Mouse (Mus musculus): ENCODE data around the gene Kazn. TPM values are rescaled to one million over a fixed set of nuclear protein-coding genes. Genes with fewer than 3 reads are reported as not detected.

Gene Kazn
- 18.7 and 22.1 TPM in 2 replicates for polyA plus RNA-seq (2021; fragmentation: Nextera tagmentation)
- long read RNA-seq, experiment 1, partial matches to known transcripts: 1 of 13 reads
- long read RNA-seq, experiment 1, other reads (novel, unspliced or antisense): 7 of 13 reads
- long read RNA-seq, experiment 2, full-length matches to known transcripts: 32 of 88 reads
- long read RNA-seq, experiment 2, partial matches to known transcripts: 14 of 88 reads
- long read RNA-seq, experiment 2, other reads (novel, unspliced or antisense): 42 of 88 reads

GRCm38 (mm10) chr4:142239240-142240126, at the start of gene Kazn:
TSS of gene Kazn (minus strand) at chr4:142239401.

GRCm38 (mm10) chr4:142084131-142084899, 154.9 kb downstream of the Kazn start, which contains the start of gene Tmem51:
TSS of gene Tmem51 (minus strand) at chr4:142084304.

Other genes starting within 250 kb of the Kazn start
- 4.2 and 12.0 TPM in 2 replicates for gene Fhad1, start 224.3 kb downstream of the Kazn start, polyA plus RNA-seq (2021; fragmentation: Nextera tagmentation)
- gene Tmem51, start 155.1 kb downstream of the Kazn start, polyA plus RNA-seq (2021; fragmentation: Nextera tagmentation): 6.6 and 9.3 TPM in 2 replicates

Data from layer of hippocampus, adult 6 months (tissue).